Mouse (Mus musculus) stomach, postnatal 0 days (tissue): ENCODE measurements around the gene Cytl1. TPM values are rescaled to one million over a fixed set of nuclear protein-coding genes. Genes with fewer than 3 reads are reported as not detected.

ENCODE experiments used
- ATAC-seq: fragments of 200-750 bp; cut with Nextera tagmentation; 2 replicates; pipeline ENCODE4 v1.8.0; 2017; ENCODE audit not compliant: low FRiP score, low TSS enrichment
- DNase-seq: peaks from one replicate; pipeline ENCODE4 v3.0.0-alpha.2; 2016; ENCODE audit warnings: low spot score
- H3K27ac ChIP-seq: fragments of 300-500 bp; sonication (generic); replicated peaks from 2 replicates; pipeline ENCODE4 v1.5.1; 2014; ENCODE audit warnings: mild to moderate bottlenecking, control low read depth
- H3K27me3 ChIP-seq: fragments of 300-500 bp; sonication (generic); 2 replicates; pipeline ENCODE4 v1.6.1; 2014; ENCODE audit warnings: low read length; ENCODE audit not compliant: control insufficient read depth, insufficient read depth
- H3K36me3 ChIP-seq: fragments of 300-500 bp; sonication (generic); 2 replicates; pipeline ENCODE4 v1.6.1; 2014; ENCODE audit warnings: low read length, mixed read lengths; ENCODE audit not compliant: control insufficient read depth, insufficient read depth
- H3K4me1 ChIP-seq: fragments of 300-500 bp; sonication (generic); replicated peaks from 2 replicates; pipeline ENCODE4 v1.6.1; 2014; ENCODE audit warnings: antibody characterized with exemption; ENCODE audit not compliant: control insufficient read depth, insufficient read depth
- H3K4me2 ChIP-seq: fragments of 300-500 bp; sonication (generic); replicated peaks from 2 replicates; pipeline ENCODE4 v1.6.1; 2014; ENCODE audit warnings: low read depth, mild to moderate bottlenecking, control low read depth, moderate library complexity
- H3K4me3 ChIP-seq: fragments of 300-500 bp; sonication (generic); 2 replicates; pipeline ENCODE4 v1.5.1; 2014; ENCODE audit warnings: low read depth, low read length, control low read depth
- H3K9ac ChIP-seq: fragments of 300-500 bp; sonication (generic); 2 replicates; pipeline ENCODE4 v1.6.1; 2014; ENCODE audit warnings: mild to moderate bottlenecking, low read length, control low read depth, mixed read lengths
- H3K9me3 ChIP-seq: fragments of 300-500 bp; sonication (generic); 2 replicates; pipeline ENCODE4 v1.6.1; 2016; ENCODE audit warnings: low read length; ENCODE audit not compliant: control insufficient read depth
- CTCF ChIP-seq: IDR thresholded peaks from 2 replicates; pipeline ENCODE4 v1.5.1; 2016; ENCODE audit warnings: antibody characterized with exemption, low read depth, mild to moderate bottlenecking, moderate library complexity
- EP300 ChIP-seq: optimal IDR thresholded peaks from 2 replicates; pipeline ENCODE3; 2016; ENCODE audit warnings: antibody characterized with exemption
- WGBS: fragments of 180-500 bp; shearing (Covaris S2); extraction: QIAGEN DNeasy Blood & Tissue Kit; methylation state at CpG from one replicate; pipeline ENCODE4 v1.1.7; 2014; 5-methylcytosine and 5-hydroxymethylcytosine counted together
- polyA plus RNA-seq: library from polyadenylated mRNA; unstranded; fragments of >200 nt; fragmentation: Nextera tagmentation; extraction: Ambion mirVana; gene quantifications from 2 replicates; pipeline ENCODE4 v1.2.1, GENCODE M21; 2015

Cytl1 gene
- polyA plus RNA-seq, 1 experiment from 2014 or later = 0.33 TPM

GRCm38 (mm10) chr5:37753366-37753765 lies 18.0 kb downstream of the Cytl1 start:
- Histone ChIP-seq H3K27me3 (no peaks in the 10 kb centered on the region), H3K4me1 (no peaks in the 10 kb centered on the region), H3K9me3 (no peaks in the 10 kb centered on the region), H3K9ac (no peak overlapping the region), H3K27ac (no peak overlapping the region), H3K4me3 (no peak overlapping the region), H3K36me3 (no peaks in the 10 kb centered on the region), H3K4me2 (no peak overlapping the region)
- TF ChIP-seq EP300 (no peak), CTCF (no peak)
- DNase-seq (peak; percentile 68), ATAC-seq (peak; percentile 84)
- WGBS = 54% methylated on average over 7 of the region's 7 CpGs

- no peaks in the 10 kb centered on the region for H3K4me1 ChIP-seq
Observed at GRCm38 (mm10) chr5:37762046-37762445, 26.7 kb downstream of the Cytl1 start.

GRCm38 (mm10) chr5:37765851-37766250 lies 30.5 kb downstream of the Cytl1 start:
- no peak overlapping the region for H3K27ac ChIP-seq
- no peak overlapping the region for H3K4me3 ChIP-seq
- ATAC-seq (no peak), DNase-seq (no peak)
- TF ChIP-seq EP300 = no peak
- no peak overlapping the region for H3K9ac ChIP-seq
- 67% methylated on average over 8 of the region's 8 CpGs for WGBS
- no peaks in the 10 kb centered on the region for H3K36me3 ChIP-seq
- no peaks in the 10 kb centered on the region for H3K27me3 ChIP-seq
- no peak overlapping the region for H3K4me2 ChIP-seq
- H3K4me1 ChIP-seq = no peaks in the 10 kb centered on the region
- H3K9me3 ChIP-seq = no peaks in the 10 kb centered on the region

More at GRCm38 (mm10) chr5:37762046-37762445, 26.7 kb downstream of the Cytl1 start:
- Histone ChIP-seq H3K9ac (no peak overlapping the region), H3K27me3 (no peaks in the 10 kb centered on the region), H3K4me3 (no peak overlapping the region), H3K36me3 (no peaks in the 10 kb centered on the region), H3K27ac (no peak overlapping the region), H3K9me3 (no peaks in the 10 kb centered on the region), H3K4me2 (no peak overlapping the region)
- 87% methylated on average over 3 of the region's 3 CpGs for WGBS
- TF ChIP-seq CTCF (no peak), EP300 (no peak)
- DNase-seq = no peak
- no peak for ATAC-seq

GRCm38 (mm10) chr5:37767231-37767630 lies 31.9 kb downstream of the Cytl1 start:
- ATAC-seq = no peak
- no peak for DNase-seq
- Histone ChIP-seq H3K9me3 (no peaks in the 10 kb centered on the region), H3K4me1 (no peaks in the 10 kb centered on the region), H3K27ac (no peak overlapping the region), H3K4me2 (no peak overlapping the region), H3K4me3 (no peak overlapping the region), H3K36me3 (no peaks in the 10 kb centered on the region), H3K27me3 (no peaks in the 10 kb centered on the region), H3K9ac (no peak overlapping the region)
- WGBS = 74% methylated on average over 5 of the region's 5 CpGs
- no peak for TF ChIP-seq EP300
- TF ChIP-seq CTCF = no peak

GRCm38 (mm10) chr5:37769031-37769430 lies 33.7 kb downstream of the Cytl1 start:
- no peaks in the 10 kb centered on the region for H3K9me3 ChIP-seq
- no peak overlapping the region for H3K9ac ChIP-seq
- 15% methylated on average over 5 of the region's 5 CpGs for WGBS
- TF ChIP-seq EP300 (no peak), CTCF (no peak)
- no peak overlapping the region for H3K4me2 ChIP-seq
- ATAC-seq (no peak), DNase-seq (no peak)
- no peaks in the 10 kb centered on the region for H3K36me3 ChIP-seq
- H3K4me1 ChIP-seq = no peaks in the 10 kb centered on the region
- H3K27me3 ChIP-seq = no peaks in the 10 kb centered on the region
- no peak overlapping the region for H3K27ac ChIP-seq
- H3K4me3 ChIP-seq = no peak overlapping the region

GRCm38 (mm10) chr5:37770870-37771269 lies 35.6 kb downstream of the Cytl1 start:
- H3K27ac ChIP-seq = no peak overlapping the region
- H3K9me3 ChIP-seq = no peaks in the 10 kb centered on the region
- ATAC-seq (no peak), DNase-seq (no peak)
- no peaks in the 10 kb centered on the region for H3K4me1 ChIP-seq
- H3K27me3 ChIP-seq = no peaks in the 10 kb centered on the region
- no peak overlapping the region for H3K4me3 ChIP-seq
- no peaks in the 10 kb centered on the region for H3K36me3 ChIP-seq
- H3K4me2 ChIP-seq = no peak overlapping the region
- no peak for TF ChIP-seq EP300
- TF ChIP-seq CTCF = no peak
- H3K9ac ChIP-seq = no peak overlapping the region
- 84% methylated on average over 6 of the region's 6 CpGs for WGBS

GRCm38 (mm10) chr5:37774011-37774410 lies 38.7 kb downstream of the Cytl1 start:
- no peaks in the 10 kb centered on the region for H3K4me1 ChIP-seq
- no peak overlapping the region for H3K4me3 ChIP-seq
- H3K36me3 ChIP-seq = no peaks in the 10 kb centered on the region
- 66% methylated on average over 4 of the region's 4 CpGs for WGBS
- no peaks in the 10 kb centered on the region for H3K9me3 ChIP-seq
- H3K9ac ChIP-seq = no peak overlapping the region
- H3K4me2 ChIP-seq = no peak overlapping the region
- H3K27me3 ChIP-seq = no peaks in the 10 kb centered on the region
- ATAC-seq (no peak), DNase-seq (no peak)
- H3K27ac ChIP-seq = no peak overlapping the region
- TF ChIP-seq EP300 (no peak), CTCF (no peak)
